Mouse (Mus musculus): ENCODE results near the gene Capza1. TPM values are rescaled to one million over a fixed set of nuclear protein-coding genes. Genes with fewer than 3 reads are reported as not detected.

Gene Capza1
- polyA plus RNA-seq, 1 experiment from 2014 or later: 188 TPM

DNA sequence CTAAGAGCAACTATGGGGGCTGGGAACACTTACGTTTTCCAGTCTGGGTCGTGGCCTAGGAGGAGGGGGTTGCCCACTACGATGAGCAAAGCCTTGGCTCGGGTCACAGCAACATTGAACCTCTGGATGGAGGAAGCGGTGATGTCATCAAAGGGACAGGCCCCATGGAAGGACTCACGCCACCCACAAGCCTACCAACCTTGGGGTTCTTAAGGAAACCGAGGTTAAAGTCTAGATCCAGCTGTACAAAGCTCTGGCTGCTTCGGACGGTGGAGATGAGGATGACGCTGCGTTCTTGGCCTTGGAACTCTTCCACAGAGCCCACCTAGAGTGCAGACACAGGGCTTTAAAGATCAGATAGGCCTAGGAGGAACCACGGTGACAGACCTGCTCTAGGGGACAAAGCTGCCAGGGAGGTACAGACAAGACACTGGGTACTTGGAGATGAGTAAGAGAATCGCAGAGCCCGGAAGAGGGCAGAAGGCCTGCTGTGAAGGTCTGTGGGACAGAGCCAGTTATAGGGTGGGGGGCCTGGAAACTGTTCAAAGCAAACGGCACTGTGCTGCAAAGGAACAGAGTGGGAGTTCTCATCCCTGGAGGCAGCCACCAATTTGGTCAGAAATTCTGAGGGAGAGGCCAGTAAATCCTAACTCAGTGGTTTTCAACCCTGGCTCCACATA lies 68.5 kb downstream of the Capza1 start:
- Histone ChIP-seq H3K4me3 (no peak overlapping the region), H3K4me1 (replicated peaks) (peaks cover 58% of the 10 kb centered on the region), H3K27me3 (replicated peaks) (no peaks in the 10 kb centered on the region), H3K9me3 (replicated peaks) (no peaks in the 10 kb centered on the region), H3K4me2 (no peak overlapping the region), H3K36me3 (peaks cover 78% of the 10 kb centered on the region), H3K9ac (no peak overlapping the region), H3K27ac (ENCODE audit: poor library complexity, severe bottlenecking) (peak overlapping the region; percentile 95)
- no peak for ATAC-seq (ENCODE audit: insufficient number of reproducible peaks, low FRiP score)
- WGBS: 68% methylated on average over 15 of the region's 15 CpGs

DNA sequence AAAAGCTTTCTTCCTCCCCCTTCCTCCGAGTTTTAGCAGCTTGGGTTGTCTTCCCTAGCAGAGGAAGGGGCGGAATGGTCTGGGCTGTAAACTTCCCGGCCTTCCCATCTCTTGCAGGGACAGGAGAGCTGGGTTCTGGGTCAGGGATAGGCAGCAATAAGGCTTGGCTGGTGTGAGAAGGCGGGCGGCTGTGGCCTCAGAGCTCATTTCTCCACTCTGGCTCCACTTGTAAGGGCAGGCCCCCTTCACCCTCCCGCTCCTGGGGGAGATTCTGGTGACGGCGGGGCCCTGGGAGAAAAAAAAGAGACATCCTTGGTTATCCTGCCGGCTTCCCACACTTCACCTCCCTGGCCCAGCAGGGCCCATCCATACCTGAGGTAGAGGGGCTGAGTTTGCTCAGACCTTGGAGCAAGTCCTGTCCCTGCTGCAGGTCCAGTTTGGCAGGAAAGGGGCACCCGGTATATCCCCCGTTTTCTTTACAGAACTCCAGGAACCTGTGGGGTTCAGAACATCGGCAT lies 69.3 kb downstream of the Capza1 start:
- Histone ChIP-seq H3K4me2 (peak overlapping the region; percentile 31), H3K36me3 (peaks cover 70% of the 10 kb centered on the region), H3K9me3 (replicated peaks) (no peaks in the 10 kb centered on the region), H3K4me1 (replicated peaks) (peaks cover 65% of the 10 kb centered on the region), H3K27me3 (replicated peaks) (no peaks in the 10 kb centered on the region), H3K27ac (ENCODE audit: poor library complexity, severe bottlenecking) (peak overlapping the region; percentile 95), H3K9ac (peak overlapping the region; percentile 53; the same call in 1 of the 2 replicates), H3K4me3 (no peak overlapping the region)
- 49% methylated on average over 12 of the region's 12 CpGs for WGBS
- no peak for ATAC-seq (ENCODE audit: insufficient number of reproducible peaks, low FRiP score)

DNA sequence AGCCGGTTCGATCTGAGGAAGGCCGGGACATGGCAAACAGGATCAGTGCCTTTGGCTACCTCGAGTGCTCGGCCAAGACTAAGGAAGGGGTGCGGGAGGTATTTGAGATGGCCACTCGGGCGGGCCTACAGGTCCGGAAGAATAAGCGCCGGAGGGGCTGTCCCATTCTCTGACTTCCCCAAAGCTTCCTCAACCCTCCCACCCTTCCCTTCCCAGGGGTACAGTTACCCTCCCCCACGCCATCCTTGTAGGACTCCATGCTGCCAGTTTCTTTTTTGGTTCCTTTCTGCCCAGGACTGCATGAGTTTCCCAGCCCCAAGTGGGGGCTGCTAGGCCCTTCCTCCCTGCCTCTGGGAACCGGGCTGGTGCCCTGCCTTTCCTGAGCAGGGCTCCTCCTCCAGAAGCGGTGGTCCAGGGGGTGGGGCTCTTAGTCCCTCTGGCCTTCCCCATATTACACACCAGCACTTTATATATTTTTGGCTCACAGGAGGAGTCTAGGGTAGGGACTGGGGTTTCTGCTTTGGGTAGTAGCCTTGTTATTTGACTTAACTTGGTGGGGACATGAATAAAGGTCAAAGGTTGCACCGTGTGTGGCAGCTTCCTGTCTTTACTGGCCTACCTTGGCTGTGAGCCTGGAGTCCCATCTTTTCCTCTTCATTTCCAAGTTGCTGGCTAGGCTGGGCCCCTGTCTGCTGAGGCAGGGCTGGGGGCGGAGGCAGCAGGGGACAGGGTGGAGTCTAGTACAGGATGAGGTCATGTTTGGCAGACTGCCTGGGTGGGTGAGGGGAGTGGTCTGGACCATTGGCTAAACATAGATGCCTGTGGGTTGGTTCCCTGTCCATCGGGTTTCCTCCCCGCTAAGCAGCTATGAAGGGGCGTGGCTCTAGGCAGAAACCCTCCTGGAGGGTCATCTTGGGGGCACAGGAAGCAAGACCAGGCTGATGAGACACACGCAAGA lies 70.2 kb downstream of the Capza1 start:
- no peaks in the 10 kb centered on the region for H3K27me3 ChIP-seq (replicated peaks)
- peak overlapping the region; percentile 44 for H3K4me2 ChIP-seq
- peaks cover 61% of the 10 kb centered on the region for H3K36me3 ChIP-seq
- 35% methylated on average over 20 of the region's 20 CpGs for WGBS
- peak overlapping the region; percentile 38 for H3K9ac ChIP-seq
- H3K27ac ChIP-seq (ENCODE audit: poor library complexity, severe bottlenecking): peak overlapping the region; percentile 95
- H3K9me3 ChIP-seq (replicated peaks): no peaks in the 10 kb centered on the region
- peak overlapping the region; percentile 12; the same call in 1 of the 2 replicates for H3K4me3 ChIP-seq
- peaks cover 68% of the 10 kb centered on the region for H3K4me1 ChIP-seq (replicated peaks)
- ATAC-seq (ENCODE audit: insufficient number of reproducible peaks, low FRiP score): peak; percentile 92

DNA sequence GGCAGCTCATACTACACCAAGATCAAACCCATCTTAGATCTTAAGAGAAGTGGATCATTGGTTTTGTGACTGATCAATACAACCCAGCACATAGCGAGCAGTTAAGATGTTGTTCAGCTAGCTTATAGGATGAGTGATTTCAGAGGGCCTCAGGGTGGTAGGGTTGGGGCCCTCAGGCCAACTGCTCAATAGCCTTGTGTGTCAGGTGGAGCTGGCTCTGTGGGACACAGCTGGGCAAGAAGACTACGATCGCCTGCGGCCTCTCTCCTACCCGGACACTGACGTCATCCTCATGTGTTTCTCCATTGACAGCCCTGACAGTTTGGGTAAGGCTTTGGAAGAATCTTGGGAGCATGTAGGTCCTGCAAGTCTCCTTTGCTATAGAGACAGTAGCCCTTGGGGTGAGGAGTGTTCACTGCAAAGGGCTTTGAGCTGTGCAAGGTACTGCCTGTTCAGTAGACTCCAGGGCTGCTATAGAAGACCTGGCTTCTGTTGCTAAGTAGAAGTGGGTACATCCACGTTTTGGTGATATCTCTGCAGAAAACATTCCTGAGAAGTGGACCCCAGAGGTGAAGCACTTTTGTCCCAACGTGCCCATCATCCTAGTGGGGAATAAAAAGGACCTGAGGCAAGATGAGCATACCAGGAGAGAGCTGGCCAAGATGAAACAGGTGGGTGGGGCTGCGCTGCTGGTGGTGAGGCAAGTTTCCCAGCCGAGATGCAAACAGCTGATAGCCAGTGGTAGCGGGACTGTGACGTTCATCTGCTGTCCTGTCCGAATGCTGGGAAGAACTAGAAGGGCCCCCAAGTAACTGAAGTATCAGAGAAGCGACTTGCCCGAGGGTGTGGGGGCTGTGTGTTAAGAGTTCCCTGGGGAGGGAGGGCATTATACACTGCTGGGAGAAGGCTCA lies 71.7 kb downstream of the Capza1 start:
- Histone ChIP-seq H3K4me1 (replicated peaks) (peaks cover 73% of the 10 kb centered on the region), H3K4me3 (no peak overlapping the region), H3K9me3 (replicated peaks) (no peaks in the 10 kb centered on the region), H3K36me3 (peaks cover 53% of the 10 kb centered on the region), H3K9ac (peak overlapping the region; percentile 38; the same call in 1 of the 2 replicates), H3K27me3 (replicated peaks) (no peaks in the 10 kb centered on the region), H3K4me2 (0 out of 2 replicates have a peak overlapping the region, but pooled peaks have one; percentile 4), H3K27ac (ENCODE audit: poor library complexity, severe bottlenecking) (peak overlapping the region; percentile 95)
- no peak for ATAC-seq (ENCODE audit: insufficient number of reproducible peaks, low FRiP score)
- WGBS: 56% methylated on average over 15 of the region's 15 CpGs

DNA sequence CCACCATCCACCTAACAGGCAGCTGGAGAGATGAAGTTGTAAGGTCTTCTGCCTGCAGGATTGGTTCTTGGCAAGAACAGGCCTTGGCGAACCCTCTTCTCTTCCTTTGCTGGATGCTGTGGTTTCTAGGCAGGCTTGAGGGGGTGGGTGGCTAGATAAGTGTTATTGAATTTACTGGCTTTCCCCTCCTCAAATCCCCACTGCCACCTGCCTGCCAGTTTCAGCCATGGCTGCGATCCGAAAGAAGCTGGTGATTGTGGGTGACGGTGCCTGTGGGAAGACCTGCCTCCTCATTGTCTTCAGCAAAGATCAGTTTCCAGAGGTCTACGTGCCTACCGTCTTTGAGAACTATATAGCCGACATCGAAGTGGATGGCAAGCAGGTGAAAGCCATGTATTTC lies 72.6 kb downstream of the Capza1 start:
- Histone ChIP-seq H3K4me1 (replicated peaks) (peaks cover 75% of the 10 kb centered on the region), H3K9ac (peak overlapping the region; percentile 92)

DNA sequence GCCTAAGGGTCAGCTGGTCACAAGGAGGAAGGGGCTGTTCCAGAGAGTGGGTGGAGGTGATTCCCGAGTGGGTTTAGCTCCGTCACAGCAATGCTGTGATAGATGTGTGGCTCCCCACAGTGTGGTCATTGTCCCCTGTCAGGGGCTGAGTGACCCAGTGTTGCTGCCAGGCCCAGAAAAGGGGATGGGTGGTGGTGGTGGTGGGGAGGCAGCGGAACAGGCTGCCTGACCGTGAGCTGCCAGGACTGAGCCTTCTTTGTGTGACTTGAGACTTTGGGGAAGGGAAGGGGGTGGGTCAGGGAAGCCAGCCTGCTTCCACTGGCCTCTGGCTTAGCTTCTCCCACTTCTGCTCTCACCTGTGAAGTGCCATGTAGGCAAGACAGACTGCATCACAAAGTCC lies 73.3 kb downstream of the Capza1 start:
- Histone ChIP-seq H3K4me3 (peak overlapping the region; percentile 77), H3K4me1 (replicated peaks) (peaks cover 68% of the 10 kb centered on the region), H3K9me3 (replicated peaks) (no peaks in the 10 kb centered on the region), H3K4me2 (peak overlapping the region; percentile 85), H3K27me3 (replicated peaks) (no peaks in the 10 kb centered on the region), H3K9ac (peak overlapping the region; percentile 92), H3K27ac (ENCODE audit: poor library complexity, severe bottlenecking) (peak overlapping the region; percentile 92), H3K36me3 (peaks cover 38% of the 10 kb centered on the region)
- ATAC-seq (ENCODE audit: insufficient number of reproducible peaks, low FRiP score): no peak
- 19% methylated on average over 4 of the region's 4 CpGs for WGBS

More for the DNA sequence above, 72.6 kb downstream of the Capza1 start:
- Histone ChIP-seq H3K9me3 (replicated peaks) (no peaks in the 10 kb centered on the region), H3K27ac (ENCODE audit: poor library complexity, severe bottlenecking) (peak overlapping the region; percentile 92), H3K4me2 (peak overlapping the region; percentile 85), H3K27me3 (replicated peaks) (no peaks in the 10 kb centered on the region), H3K4me3 (0 out of 2 replicates have a peak overlapping the region, but pooled peaks have one; percentile 77), H3K36me3 (peaks cover 44% of the 10 kb centered on the region)
- ATAC-seq (ENCODE audit: insufficient number of reproducible peaks, low FRiP score): no peak
- 84% methylated on average over 8 of the region's 8 CpGs for WGBS

DNA sequence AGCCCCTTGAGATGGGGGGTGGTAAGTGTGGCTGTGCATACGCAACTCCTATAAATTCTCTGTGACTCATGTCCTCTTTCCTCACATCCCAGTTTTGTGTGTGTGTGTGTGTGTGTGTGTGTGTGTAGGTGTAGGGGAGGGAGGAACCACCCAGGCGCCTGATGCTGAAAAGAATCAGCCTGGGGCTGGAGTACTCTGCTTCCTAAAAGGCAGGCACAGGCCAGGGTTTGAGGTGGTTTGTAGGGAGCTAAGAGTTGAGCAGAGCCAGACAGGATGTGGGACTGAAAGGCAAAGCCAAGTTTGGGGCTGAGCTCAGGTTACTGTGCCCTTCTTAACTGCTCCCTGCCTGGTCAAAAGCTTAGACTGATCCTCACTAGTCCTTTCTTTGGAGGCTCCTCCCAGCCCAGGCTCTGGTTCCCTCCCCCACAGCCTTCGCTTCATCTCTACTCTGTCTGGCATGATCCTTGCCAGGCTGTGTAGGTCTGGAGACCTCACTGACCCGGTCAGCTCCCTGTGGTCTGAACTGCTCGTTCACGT lies 73.8 kb downstream of the Capza1 start:
- H3K9me3 ChIP-seq (replicated peaks): no peaks in the 10 kb centered on the region
- H3K27me3 ChIP-seq (replicated peaks): no peaks in the 10 kb centered on the region
- H3K36me3 ChIP-seq: peaks cover 32% of the 10 kb centered on the region
- 6% methylated on average over 6 of the region's 6 CpGs for WGBS
- H3K9ac ChIP-seq: peak overlapping the region; percentile 92
- peak overlapping the region; percentile 77 for H3K4me3 ChIP-seq
- H3K27ac ChIP-seq (ENCODE audit: poor library complexity, severe bottlenecking): peak overlapping the region; percentile 92
- H3K4me1 ChIP-seq (replicated peaks): peaks cover 63% of the 10 kb centered on the region
- peak overlapping the region; percentile 85 for H3K4me2 ChIP-seq
- ATAC-seq (ENCODE audit: insufficient number of reproducible peaks, low FRiP score): no peak; the same call in 1 of the 2 replicates

DNA sequence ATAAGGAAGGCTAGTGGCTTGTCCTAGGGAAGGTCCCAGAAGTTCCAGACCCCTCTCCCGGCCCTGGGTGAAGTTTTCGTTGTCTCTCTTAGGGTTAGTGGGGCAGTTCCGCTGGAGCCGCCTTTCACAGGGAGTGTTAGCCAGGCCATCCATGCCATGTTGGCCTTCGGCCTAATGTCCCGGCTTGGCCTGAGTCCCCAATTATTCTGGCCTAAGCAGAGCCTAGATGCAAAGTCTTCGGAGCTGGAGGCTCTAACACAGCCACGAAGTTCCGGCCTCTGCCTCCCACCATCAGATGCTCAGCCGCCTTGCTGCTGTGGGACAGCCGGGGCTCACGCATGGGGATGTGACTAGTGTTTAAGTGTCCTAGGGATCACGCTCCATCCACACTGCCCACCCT lies 74.5 kb downstream of the Capza1 start:
- peak overlapping the region; percentile 85 for H3K4me2 ChIP-seq
- no peaks in the 10 kb centered on the region for H3K9me3 ChIP-seq (replicated peaks)
- no peak for ATAC-seq (ENCODE audit: insufficient number of reproducible peaks, low FRiP score)
- H3K4me1 ChIP-seq (replicated peaks): peaks cover 56% of the 10 kb centered on the region
- peak overlapping the region; percentile 92 for H3K9ac ChIP-seq
- H3K36me3 ChIP-seq: peaks cover 28% of the 10 kb centered on the region
- H3K27me3 ChIP-seq (replicated peaks): no peaks in the 10 kb centered on the region
- peak overlapping the region; percentile 77 for H3K4me3 ChIP-seq
- H3K27ac ChIP-seq (ENCODE audit: poor library complexity, severe bottlenecking): peak overlapping the region; percentile 92
- WGBS: 15% methylated on average over 13 of the region's 13 CpGs

DNA sequence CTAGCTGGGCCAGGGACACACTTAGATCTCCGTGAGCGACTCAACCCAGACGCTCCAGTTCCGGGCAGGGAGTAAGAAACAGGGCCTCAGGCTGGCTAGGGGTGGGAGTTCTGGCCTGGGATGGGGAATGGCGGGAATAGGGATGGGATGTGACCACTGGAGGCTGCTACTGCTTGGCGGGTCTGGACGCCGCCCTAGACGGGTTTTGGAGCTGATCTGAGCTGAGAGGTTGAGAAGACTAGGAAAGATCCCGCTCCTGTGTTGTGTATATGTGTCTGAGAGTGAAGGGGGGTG lies 75.0 kb downstream of the Capza1 start:
- peak; percentile 15; the same call in 1 of the 2 replicates for ATAC-seq (ENCODE audit: insufficient number of reproducible peaks, low FRiP score)

More for the DNA sequence above, 75.0 kb downstream of the Capza1 start:
- Histone ChIP-seq H3K4me2 (peak overlapping the region; percentile 85), H3K4me3 (peak overlapping the region; percentile 77), H3K27ac (ENCODE audit: poor library complexity, severe bottlenecking) (peak overlapping the region; percentile 92), H3K27me3 (replicated peaks) (no peaks in the 10 kb centered on the region), H3K4me1 (replicated peaks) (peaks cover 53% of the 10 kb centered on the region), H3K36me3 (peaks cover 28% of the 10 kb centered on the region), H3K9me3 (replicated peaks) (no peaks in the 10 kb centered on the region), H3K9ac (peak overlapping the region; percentile 92)
- WGBS: under 1% methylated on average over 10 of the region's 10 CpGs
